Mouse (Mus musculus) bone marrow macrophage, adult 2 months (primary cell): ENCODE measurements at regions not wholly inside any gene's neighbourhood (a gene's known extent, or its start where the extent isn't known, plus 50 kb on each side); places are given as distances from the start of the nearest gene placed in this dataset.

ENCODE experiments used
- H3K27ac ChIP-seq: 2 replicates; pipeline ENCODE4 v1.5.1; 2012; ENCODE audit warnings: low read depth, low read length; ENCODE audit not compliant: insufficient read depth
- H3K4me1 ChIP-seq: 2 replicates; pipeline ENCODE4 v1.6.1; 2012; ENCODE audit warnings: low read length; ENCODE audit not compliant: control insufficient read depth, insufficient read depth
- H3K4me3 ChIP-seq: 2 replicates; pipeline ENCODE4 v1.5.1; 2012; ENCODE audit warnings: mild to moderate bottlenecking, low read length, moderate library complexity; ENCODE audit not compliant: insufficient read depth
- CTCF ChIP-seq: IDR thresholded peaks from 2 replicates; pipeline ENCODE4 v1.5.1; 2012; ENCODE audit warnings: low read depth, mild to moderate bottlenecking, low read length, moderate library complexity
- POLR2A ChIP-seq: IDR thresholded peaks from 2 replicates; pipeline ENCODE4 v1.6.1; 2012; ENCODE audit warnings: mild to moderate bottlenecking, low read depth, low read length, borderline replicate concordance

DNA sequence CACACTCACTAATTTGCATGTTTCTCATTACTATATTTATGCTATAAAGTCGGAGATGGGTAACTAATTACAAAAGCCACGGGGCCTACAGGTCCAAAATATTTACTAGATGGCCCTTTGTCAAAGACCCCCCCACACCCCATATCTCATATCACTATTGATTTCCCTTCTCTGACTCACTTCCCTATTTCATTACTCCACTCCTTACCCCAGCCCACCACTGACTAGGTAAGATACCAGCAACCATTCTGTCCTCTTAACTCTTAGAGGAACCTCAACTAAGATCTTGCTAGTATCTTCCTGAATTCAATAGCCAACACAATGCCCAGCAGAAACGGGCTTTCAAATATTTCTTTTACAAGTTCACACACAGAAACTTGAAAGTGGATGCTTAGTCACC is 187.1 kb upstream of the Cpeb2 start:
- H3K4me1 ChIP-seq, result peaks cover 47% of the 10 kb centered on the region
- TF ChIP-seq POLR2A (no peak), CTCF (no peak)
- H3K4me3 ChIP-seq, result no peak overlapping the region
- H3K27ac ChIP-seq, result no peak overlapping the region

DNA sequence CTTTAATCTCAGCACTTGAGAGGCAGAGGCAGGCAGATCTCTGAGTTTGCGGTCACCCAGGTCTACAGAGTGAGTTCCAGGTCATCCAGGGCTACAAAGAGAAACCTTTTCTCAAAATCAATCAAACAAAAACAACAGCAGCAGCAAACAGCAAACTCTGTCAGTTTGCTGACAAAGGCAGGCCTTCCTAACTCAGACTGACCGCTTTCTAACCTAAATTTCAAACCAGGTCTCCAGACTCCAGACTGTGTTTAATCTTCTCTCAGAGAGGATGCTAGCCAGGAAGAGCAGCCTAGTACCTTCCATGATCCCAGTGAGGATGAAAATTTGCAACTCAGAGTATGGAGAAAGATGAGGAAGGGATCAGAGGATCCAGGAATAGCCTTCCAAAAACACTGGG is 185.7 kb upstream of the Cpeb2 start:
- no peak for TF ChIP-seq POLR2A
- no peak for TF ChIP-seq CTCF
- Histone ChIP-seq H3K4me3 (no peak overlapping the region), H3K27ac (no peak overlapping the region)

DNA sequence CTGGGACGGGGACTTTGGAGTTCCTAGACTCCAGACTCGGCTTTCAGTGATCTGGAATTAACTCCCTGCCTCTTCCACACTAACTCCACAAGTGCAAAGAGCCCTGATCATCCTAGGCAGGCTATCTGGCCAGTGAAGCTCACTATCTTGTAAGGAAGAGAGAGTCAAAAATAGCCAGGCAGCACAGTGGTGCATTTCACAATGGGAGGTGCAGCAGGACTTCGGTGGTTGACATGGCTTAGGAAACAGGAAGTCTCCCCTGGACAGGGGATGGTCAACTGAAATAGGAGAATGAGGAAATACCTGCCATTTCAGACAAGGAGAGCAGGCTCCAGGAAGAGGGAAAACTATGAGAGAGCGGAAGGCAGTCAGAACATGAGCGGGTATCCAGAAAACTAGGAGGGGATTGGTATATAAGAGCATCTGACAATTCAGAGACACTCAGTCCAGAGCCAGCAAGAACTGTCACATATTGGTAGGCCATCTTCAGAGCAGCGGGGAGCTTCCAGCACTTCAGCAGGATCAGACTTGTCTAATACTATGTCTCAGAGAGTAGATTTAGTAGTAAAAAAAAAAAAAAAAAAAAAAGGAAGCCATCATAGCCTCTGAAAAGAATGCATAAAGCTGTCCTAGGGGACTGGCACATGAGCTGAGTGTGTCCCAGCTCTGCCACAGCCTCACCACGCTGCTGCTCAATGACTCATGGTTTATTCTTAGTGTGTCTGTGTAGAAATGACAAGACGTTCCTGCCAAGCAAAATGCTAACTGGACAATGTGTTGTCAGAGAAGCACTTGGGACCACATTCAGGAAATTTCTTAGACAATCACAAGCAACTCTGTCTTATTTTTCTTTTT is 184.5 kb upstream of the Cpeb2 start:
- TF ChIP-seq POLR2A, result no peak
- no peak for TF ChIP-seq CTCF
- H3K27ac ChIP-seq, result peak overlapping the region; percentile 80
- peaks cover 48% of the 10 kb centered on the region for H3K4me1 ChIP-seq
- peak overlapping the region; percentile 18 for H3K4me3 ChIP-seq

More for the DNA sequence above, 185.7 kb upstream of the Cpeb2 start:
- H3K4me1 ChIP-seq, result peaks cover 53% of the 10 kb centered on the region

DNA sequence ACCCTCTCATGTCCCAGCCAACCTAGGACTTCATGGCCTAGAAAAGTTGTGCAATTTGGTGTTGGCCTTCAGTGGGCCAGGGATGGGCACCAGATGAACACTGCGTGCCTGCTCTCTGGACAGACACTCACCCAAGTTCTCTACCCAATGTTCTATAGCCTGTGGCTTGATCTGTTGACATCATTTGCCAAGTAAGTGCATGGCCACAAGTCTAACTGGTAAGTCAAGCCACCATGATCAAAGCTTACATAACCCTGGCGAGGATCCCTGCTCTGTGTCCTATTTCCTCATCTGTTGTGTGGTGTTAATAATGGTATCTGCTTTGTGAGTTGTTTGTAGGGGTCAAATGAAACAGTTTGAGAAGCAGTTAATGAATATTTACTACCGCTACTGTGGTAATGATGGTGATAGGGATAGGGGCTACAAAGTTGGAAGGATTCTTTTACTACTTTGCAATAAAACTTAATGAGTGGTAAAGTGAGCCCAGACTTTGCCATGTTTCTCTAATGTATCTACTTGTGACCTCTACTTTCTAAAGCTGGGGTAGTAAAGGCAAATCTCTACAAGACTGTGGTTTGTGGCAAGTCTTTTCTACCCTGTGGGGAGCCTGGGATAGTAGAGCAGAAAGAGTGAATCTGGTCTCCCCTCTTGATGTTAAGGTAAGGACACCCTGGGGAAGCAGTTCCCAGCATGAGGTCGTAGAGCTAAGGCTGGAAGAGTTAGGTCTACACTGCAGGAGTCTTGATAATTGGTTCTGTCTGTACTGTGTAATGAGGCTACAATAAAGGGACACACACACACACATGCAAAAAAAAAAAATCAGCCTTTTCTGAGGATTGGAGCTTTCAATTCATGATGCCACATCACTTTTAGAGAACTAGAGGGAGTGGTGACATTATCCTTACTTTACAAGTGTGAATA is 183.3 kb upstream of the Cpeb2 start:
- no peak overlapping the region for H3K4me3 ChIP-seq
- H3K27ac ChIP-seq, result peak overlapping the region; percentile 32
- TF ChIP-seq CTCF, result no peak
- no peak for TF ChIP-seq POLR2A
- peaks cover 48% of the 10 kb centered on the region for H3K4me1 ChIP-seq

GRCm38 (mm10) chr5:43050961-43051517 is 181.9 kb upstream of the Cpeb2 start:
- TF ChIP-seq POLR2A (no peak), CTCF (no peak)
- Histone ChIP-seq H3K4me3 (no peak overlapping the region), H3K4me1 (peaks cover 45% of the 10 kb centered on the region), H3K27ac (no peak overlapping the region)

GRCm38 (mm10) chr5:43052668-43053067 is 180.3 kb upstream of the Cpeb2 start:
- no peak for TF ChIP-seq POLR2A
- TF ChIP-seq CTCF, result no peak
- Histone ChIP-seq H3K27ac (no peak overlapping the region), H3K4me3 (no peak overlapping the region), H3K4me1 (peaks cover 30% of the 10 kb centered on the region)

DNA sequence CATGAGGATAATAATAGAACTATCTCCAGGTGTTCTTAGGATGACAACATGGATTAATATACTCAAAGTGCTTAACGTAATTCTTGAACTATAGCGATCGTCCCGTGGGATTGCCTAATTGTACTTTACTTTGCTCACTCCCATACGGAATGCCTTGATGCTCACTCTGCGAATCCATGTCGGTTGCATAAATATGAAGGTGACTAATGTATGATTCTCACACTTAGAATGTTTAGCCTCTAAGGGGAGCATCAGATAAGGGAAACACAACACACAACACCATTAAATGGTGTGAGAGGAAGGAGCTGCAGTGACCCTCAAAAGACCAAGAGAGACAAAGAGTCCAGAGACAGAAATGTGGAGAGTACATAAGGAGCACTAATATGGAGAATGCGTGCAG is 178.4 kb upstream of the Cpeb2 start:
- H3K4me3 ChIP-seq, result no peak overlapping the region
- peaks cover 17% of the 10 kb centered on the region for H3K4me1 ChIP-seq
- TF ChIP-seq CTCF, result no peak
- H3K27ac ChIP-seq, result no peak overlapping the region

DNA sequence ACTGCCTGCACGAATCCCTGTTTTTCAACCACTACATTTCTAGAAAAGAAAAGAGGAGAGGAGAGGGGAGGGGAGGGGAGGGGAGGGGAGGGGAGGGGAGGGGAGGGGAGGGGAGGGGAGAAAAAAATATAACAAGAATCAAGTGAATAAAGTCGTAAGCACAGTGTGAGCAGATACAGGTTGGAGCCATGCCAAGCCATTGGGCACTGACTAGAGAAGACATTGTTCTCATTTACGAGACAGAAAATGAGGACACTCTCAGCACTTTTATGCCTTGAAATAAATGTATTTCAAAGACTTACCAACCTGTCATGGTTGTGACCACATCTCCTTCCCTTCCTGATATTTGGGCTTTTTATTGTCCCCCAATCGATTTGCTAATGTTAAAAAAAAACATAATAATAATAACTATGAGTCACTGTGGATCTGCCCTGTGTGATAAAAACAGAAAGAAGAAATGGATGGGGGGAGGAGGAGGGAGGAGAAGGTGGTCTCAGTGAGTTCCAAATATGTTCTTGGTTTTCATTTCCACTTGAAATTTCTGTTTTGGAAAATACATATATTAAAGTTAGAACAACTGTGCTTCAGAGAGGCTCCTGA is 177.8 kb upstream of the Cpeb2 start:
- H3K4me3 ChIP-seq, result no peak overlapping the region
- peaks cover 13% of the 10 kb centered on the region for H3K4me1 ChIP-seq
- H3K27ac ChIP-seq, result no peak overlapping the region
- no peak for TF ChIP-seq CTCF
- no peak for TF ChIP-seq POLR2A

- no peak overlapping the region for H3K27ac ChIP-seq
- H3K4me3 ChIP-seq, result no peak overlapping the region
- TF ChIP-seq POLR2A (no peak), CTCF (no peak)
- H3K4me1 ChIP-seq, result 0 out of 2 replicates have a peak, but pooled peaks cover 2% of the 10 kb centered on the region
Measured at GRCm38 (mm10) chr5:43056486-43056885, 176.5 kb upstream of the Cpeb2 start.

DNA sequence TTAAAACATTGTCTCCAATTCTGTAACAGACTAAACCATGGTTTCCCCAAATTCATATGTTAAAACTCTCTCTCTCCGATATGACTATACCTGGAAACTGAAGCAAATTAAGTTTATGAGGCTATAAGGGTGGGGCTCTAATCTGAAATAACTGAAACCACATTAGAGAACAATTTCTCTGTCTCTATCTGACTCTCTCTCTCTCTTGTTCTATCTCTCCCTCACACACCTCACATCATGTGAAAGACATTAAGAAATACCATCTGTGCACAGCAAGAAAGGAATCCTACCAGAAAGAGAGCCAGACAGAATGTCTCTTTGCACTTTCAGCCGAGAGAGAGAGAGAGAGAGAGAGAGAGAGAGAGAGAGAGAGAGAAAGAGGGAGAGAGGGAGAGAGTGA is 171.7 kb upstream of the Cpeb2 start:
- H3K4me3 ChIP-seq, result no peak overlapping the region
- peaks cover 2% of the 10 kb centered on the region; the same call in 1 of the 2 replicates for H3K4me1 ChIP-seq
- TF ChIP-seq POLR2A (no peak), CTCF (no peak)
- no peak overlapping the region for H3K27ac ChIP-seq
